Mouse (Mus musculus): ENCODE data around the gene Olfr433. TPM values are rescaled to one million over a fixed set of nuclear protein-coding genes. Genes with fewer than 3 reads are reported as not detected.
A peak's percentile ranks its signal among the peaks of the same experiment; 100 is the strongest.
"Not testable (repeated sequence)": the region's sequence is repeated elsewhere in the genome, so short reads cannot be mapped to it uniquely, and the experiment has no call there.

The Olfr433 gene
- not detected in 2 replicates for polyA plus RNA-seq (2012; rRNA removed)

GRCm38 (mm10) chr1:174040523-174041177 lies at the start of gene Olfr433:
Gene Olfr433 (plus strand): TSS chr1:174040705.
- no peaks in the 10 kb centered on the region for H3K27me3 ChIP-seq (ENCODE audit: control insufficient read depth, insufficient read depth, low read length)
- WGBS, result 83% methylated on average over 7 of the region's 7 CpGs
- H3K4me3 ChIP-seq (replicated peaks; ENCODE audit: insufficient read depth, low read depth, low read length), result no peak within 1 kb of the TSS
- DNase-seq, result no peak
- TF ChIP-seq CTCF (IDR thresholded peaks at IDR 0.05; ENCODE audit: borderline replicate concordance, insufficient read depth, low read depth, low read length) (no peak), POLR2A (IDR thresholded peaks at IDR 0.05; ENCODE audit: borderline replicate concordance, insufficient read depth, low read length) (no peak)
- no peak within 1 kb of the TSS for H3K27ac ChIP-seq (ENCODE audit: insufficient read depth, low read length)
- H3K4me1 ChIP-seq (ENCODE audit: control insufficient read depth, insufficient read depth, low read length), result no peaks in the 10 kb centered on the region

DNA sequence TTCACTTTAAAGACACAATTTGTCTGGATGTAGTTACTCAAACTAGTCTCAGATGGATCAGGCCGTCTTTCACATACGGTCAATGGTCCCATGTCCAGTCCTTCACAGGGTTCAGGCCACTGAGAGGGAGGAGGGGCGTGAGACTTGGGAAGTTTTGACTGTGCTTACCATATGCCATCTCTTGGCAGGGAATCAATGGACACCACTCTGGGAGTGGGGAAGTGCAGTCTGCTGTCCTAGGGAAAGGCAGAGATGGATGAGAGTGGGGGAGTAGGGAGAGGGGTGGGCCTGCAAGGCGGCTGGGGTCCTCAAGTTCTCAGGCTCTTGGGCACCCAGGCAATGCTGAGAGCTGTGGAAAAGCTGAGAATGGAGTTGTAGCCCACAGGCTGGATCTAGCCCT lies 45.5 kb upstream of the Olfr433 start:
- Histone ChIP-seq H3K4me3 (replicated peaks; ENCODE audit: insufficient read depth, low read depth, low read length) (no peak overlapping the region), H3K27me3 (ENCODE audit: control insufficient read depth, insufficient read depth, low read length) (no peaks in the 10 kb centered on the region), H3K4me1 (ENCODE audit: control insufficient read depth, insufficient read depth, low read length) (peaks cover 8% of the 10 kb centered on the region), H3K27ac (ENCODE audit: insufficient read depth, low read length) (no peak overlapping the region)
- DNase-seq, result peak in 1 of 2 experiments; percentile 14
- no peak for TF ChIP-seq CTCF (IDR thresholded peaks at IDR 0.05; ENCODE audit: borderline replicate concordance, insufficient read depth, low read depth, low read length)
- no peak for TF ChIP-seq POLR2A (IDR thresholded peaks at IDR 0.05; ENCODE audit: borderline replicate concordance, insufficient read depth, low read length)
- WGBS, result 20% methylated on average over 4 of the region's 4 CpGs

GRCm38 (mm10) chr1:174004352-174005109 lies 36.0 kb upstream of the Olfr433 start:
- H3K4me1 ChIP-seq (ENCODE audit: control insufficient read depth, insufficient read depth, low read length); DNase-seq; H3K27ac ChIP-seq (ENCODE audit: insufficient read depth, low read length); H3K27me3 ChIP-seq (ENCODE audit: control insufficient read depth, insufficient read depth, low read length); H3K4me3 ChIP-seq (replicated peaks; ENCODE audit: insufficient read depth, low read depth, low read length): not testable (repeated sequence)
- WGBS, result 92% methylated on average over 2 of the region's 3 CpGs

DNA sequence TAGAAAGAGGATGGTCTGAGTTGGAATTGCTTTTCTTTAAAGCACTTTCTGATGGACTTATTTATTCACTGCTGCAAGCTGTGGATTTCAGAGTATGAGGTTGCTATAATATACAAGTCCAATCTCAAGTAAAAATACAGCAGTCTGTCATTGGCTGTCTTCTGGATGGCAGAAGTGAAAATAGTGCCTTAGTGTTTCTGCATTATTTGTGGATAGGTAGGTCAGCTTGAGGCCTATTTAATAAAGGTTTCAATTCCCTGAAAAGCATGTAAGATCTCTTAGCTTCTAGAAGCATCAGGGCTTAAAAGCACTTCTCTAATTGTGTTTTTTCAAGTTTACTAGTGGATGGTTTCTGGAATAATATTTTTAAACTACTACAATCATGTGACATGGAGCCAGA lies 33.5 kb upstream of the Olfr433 start:
- H3K4me3 ChIP-seq (replicated peaks; ENCODE audit: insufficient read depth, low read depth, low read length), result not testable (repeated sequence)

DNA sequence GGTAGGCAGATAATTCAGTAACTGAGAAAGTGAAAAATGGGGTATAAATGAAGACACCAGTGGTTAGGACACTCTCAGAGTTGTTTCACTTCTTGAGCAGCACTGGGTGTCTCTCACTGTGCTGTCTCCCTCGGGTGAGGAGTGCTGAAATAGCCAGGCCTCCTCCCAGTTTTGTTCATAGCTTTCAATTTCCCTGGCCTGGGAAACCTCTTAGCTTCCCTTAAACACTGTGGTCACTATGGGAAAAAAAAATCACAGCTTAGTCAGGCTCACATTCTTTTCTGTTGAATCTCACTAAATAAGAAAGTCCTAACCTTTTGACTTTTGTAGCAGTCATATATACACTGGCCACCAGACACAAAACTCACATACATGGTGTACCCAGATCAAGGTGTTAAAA lies 8.8 kb upstream of the Olfr433 start, which contains the start of gene Ifi205:
Ifi205 (minus strand) TSS at position 113 of the 400 bp plus-strand sequence.
- Histone ChIP-seq H3K27ac (ENCODE audit: insufficient read depth, low read length) (no peak within 1 kb of the TSS), H3K4me1 (ENCODE audit: control insufficient read depth, insufficient read depth, low read length) (no peaks in the 10 kb centered on the region), H3K27me3 (ENCODE audit: control insufficient read depth, insufficient read depth, low read length) (no peaks in the 10 kb centered on the region), H3K4me3 (replicated peaks; ENCODE audit: insufficient read depth, low read depth, low read length) (no peak within 1 kb of the TSS)
- 40% methylated on average over 1 of the region's 1 CpGs for WGBS
- no peak for DNase-seq
- TF ChIP-seq CTCF (IDR thresholded peaks at IDR 0.05; ENCODE audit: borderline replicate concordance, insufficient read depth, low read depth, low read length), result no peak

More for the DNA sequence above, 33.5 kb upstream of the Olfr433 start:
- not testable (repeated sequence) for H3K4me1 ChIP-seq (ENCODE audit: control insufficient read depth, insufficient read depth, low read length); DNase-seq; H3K27ac ChIP-seq (ENCODE audit: insufficient read depth, low read length); H3K27me3 ChIP-seq (ENCODE audit: control insufficient read depth, insufficient read depth, low read length)

DNA sequence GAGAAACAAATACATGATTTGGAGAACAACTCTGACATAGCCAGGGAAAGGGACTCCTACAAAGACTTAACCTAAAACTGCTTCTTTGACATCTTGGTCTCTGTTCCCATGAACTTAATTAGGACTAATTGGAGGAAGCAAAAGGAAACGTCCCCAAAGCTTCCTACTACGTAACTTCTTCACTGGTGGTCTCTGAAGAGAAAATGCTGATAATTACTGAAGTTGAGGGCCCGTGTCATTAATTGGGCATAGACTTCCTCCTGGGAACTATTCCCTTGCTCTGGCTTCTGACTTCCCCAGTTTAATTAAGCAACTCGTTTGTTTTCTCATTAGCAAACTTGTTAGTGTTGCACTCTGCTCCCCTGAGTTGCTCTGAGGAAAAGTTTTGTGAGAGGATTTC lies 4.7 kb upstream of the Olfr433 start:
- Histone ChIP-seq H3K4me3 (replicated peaks; ENCODE audit: insufficient read depth, low read depth, low read length) (no peak overlapping the region), H3K27ac (ENCODE audit: insufficient read depth, low read length) (no peak overlapping the region), H3K4me1 (ENCODE audit: control insufficient read depth, insufficient read depth, low read length) (no peaks in the 10 kb centered on the region), H3K27me3 (ENCODE audit: control insufficient read depth, insufficient read depth, low read length) (no peaks in the 10 kb centered on the region)
- 64% methylated on average over 4 of the region's 4 CpGs for WGBS
- no peak for DNase-seq
- TF ChIP-seq POLR2A (IDR thresholded peaks at IDR 0.05; ENCODE audit: borderline replicate concordance, insufficient read depth, low read length) (no peak), CTCF (IDR thresholded peaks at IDR 0.05; ENCODE audit: borderline replicate concordance, insufficient read depth, low read depth, low read length) (no peak)

GRCm38 (mm10) chr1:174038480-174038879 lies 2.0 kb upstream of the Olfr433 start:
- WGBS, result 80% methylated on average over 3 of the region's 3 CpGs
- Histone ChIP-seq H3K4me3 (replicated peaks; ENCODE audit: insufficient read depth, low read depth, low read length) (no peak overlapping the region), H3K4me1 (ENCODE audit: control insufficient read depth, insufficient read depth, low read length) (no peaks in the 10 kb centered on the region), H3K27ac (ENCODE audit: insufficient read depth, low read length) (no peak overlapping the region), H3K27me3 (ENCODE audit: control insufficient read depth, insufficient read depth, low read length) (no peaks in the 10 kb centered on the region)
- DNase-seq, result no peak
- TF ChIP-seq CTCF (IDR thresholded peaks at IDR 0.05; ENCODE audit: borderline replicate concordance, insufficient read depth, low read depth, low read length), result no peak
- no peak for TF ChIP-seq POLR2A (IDR thresholded peaks at IDR 0.05; ENCODE audit: borderline replicate concordance, insufficient read depth, low read length)

GRCm38 (mm10) chr1:174042091-174042884 lies 1.8 kb downstream of the Olfr433 start:
- not testable (repeated sequence) for H3K4me3 ChIP-seq (replicated peaks; ENCODE audit: insufficient read depth, low read depth, low read length); H3K27me3 ChIP-seq (ENCODE audit: control insufficient read depth, insufficient read depth, low read length); DNase-seq; H3K4me1 ChIP-seq (ENCODE audit: control insufficient read depth, insufficient read depth, low read length); H3K27ac ChIP-seq (ENCODE audit: insufficient read depth, low read length)
- WGBS, result 84% methylated on average over 12 of the region's 12 CpGs
